Mouse (Mus musculus) C2C12 (cell line): ENCODE results near the gene Dck. TPM values are rescaled to one million over a fixed set of nuclear protein-coding genes. Genes with fewer than 3 reads are reported as not detected.

Experiments used
- H3K27me3 ChIP-seq: one replicate; pipeline ENCODE4 v1.6.1; 2011; ENCODE audit not compliant: control insufficient read depth, insufficient read depth, insufficient read length
- H3K36me3 ChIP-seq: one replicate; pipeline ENCODE4 v1.6.1; 2011; ENCODE audit not compliant: control insufficient read depth, insufficient read depth
- H3K4me3 ChIP-seq: one replicate; pipeline ENCODE4 v1.5.1; 2011; ENCODE audit warnings: mild to moderate bottlenecking, control low read depth; ENCODE audit not compliant: poor library complexity, insufficient read depth, severe bottlenecking
- H3K79me2 ChIP-seq: one replicate; pipeline ENCODE4 v1.6.1; 2011; ENCODE audit not compliant: control insufficient read depth, insufficient read depth
- H3K79me3 ChIP-seq: one replicate; pipeline ENCODE4 v1.6.1; 2011; ENCODE audit warnings: low read depth, control low read depth
- H3ac ChIP-seq: one replicate; pipeline ENCODE3; 2011; ENCODE audit warnings: low read depth; ENCODE audit not compliant: control insufficient read depth, insufficient read length
- CTCF ChIP-seq: IDR thresholded peaks from one replicate; pipeline ENCODE4 v1.5.1; 2011; ENCODE audit not compliant: control insufficient read depth, insufficient read depth, insufficient read length
- MYOD1 ChIP-seq: IDR thresholded peaks from one replicate; pipeline ENCODE4 v1.6.1; 2011; ENCODE audit warnings: low read depth; ENCODE audit not compliant: control insufficient read depth, insufficient read length
- polyA plus RNA-seq: library from polyadenylated mRNA; unstranded; fragments of >200 nt; fragmentation: generic; extraction: Trizol; gene quantifications from one replicate; pipeline ENCODE4 v1.2.1, GENCODE M21; 2012; ENCODE audit warnings: missing spikeins

The Dck gene
- polyA plus RNA-seq, 1 experiment = 14.1 TPM

GRCm38 (mm10) chr5:88831935-88832334 is 67.1 kb downstream of the Dck start:
- H3K4me3 ChIP-seq = no peak overlapping the region
- H3ac ChIP-seq = no peak overlapping the region
- no peaks in the 10 kb centered on the region for H3K36me3 ChIP-seq
- no peaks in the 10 kb centered on the region for H3K27me3 ChIP-seq
- H3K79me3 ChIP-seq = no peaks in the 10 kb centered on the region
- no peaks in the 10 kb centered on the region for H3K79me2 ChIP-seq
- no peak for TF ChIP-seq CTCF
- no peak for TF ChIP-seq MYOD1

Other genes starting within 250 kb of the Dck start
- not detected for gene Jchain, start 237.1 kb upstream of the Dck start, polyA plus RNA-seq
- 43.7 TPM for gene Utp3, start 210.5 kb upstream of the Dck start, polyA plus RNA-seq
- gene Rufy3, start 200.0 kb upstream of the Dck start, polyA plus RNA-seq = 3.5 TPM
- 30.2 TPM for gene Grsf1, start 88.8 kb upstream of the Dck start, polyA plus RNA-seq
- gene Mob1b, start 44.1 kb upstream of the Dck start, polyA plus RNA-seq = 5.5 TPM
- 0.06 TPM for gene Slc4a4, start 121.8 kb downstream of the Dck start, polyA plus RNA-seq